Mouse (Mus musculus) erythroblast, embryonic 14.5 days (primary cell): ENCODE data around the gene Iqsec1.

Experiments used
- GATA1 ChIP-seq: IDR thresholded peaks from 2 replicates; pipeline ENCODE4 v1.6.1; 2012; ENCODE audit warnings: low read length, inconsistent platforms, mixed read lengths
- TAL1 ChIP-seq: IDR thresholded peaks from 3 replicates; pipeline ENCODE4 v1.6.1; 2012; ENCODE audit warnings: low read length, inconsistent platforms, mixed read lengths

DNA sequence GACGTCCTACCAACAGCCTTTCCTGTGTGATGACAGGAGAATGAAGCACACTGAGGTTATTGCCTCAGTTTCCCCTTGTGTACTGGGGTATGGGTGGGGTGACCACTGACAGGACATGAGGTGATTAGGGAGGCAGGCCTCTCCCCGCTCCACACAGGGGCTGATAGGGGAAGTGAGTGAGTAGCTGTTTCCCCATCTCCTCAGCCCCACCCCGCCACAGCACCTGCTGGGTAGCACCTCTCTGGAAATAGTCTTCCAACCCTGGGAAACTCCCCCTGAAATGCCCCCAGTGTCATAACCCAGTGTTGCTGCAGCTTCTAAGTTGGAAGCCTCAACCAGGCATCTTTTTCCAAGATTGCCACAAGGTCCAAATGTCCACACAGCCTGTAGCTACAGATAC, 236.9 kb downstream of the Iqsec1 start:
- TF ChIP-seq GATA1, result no peak
- no peak for TF ChIP-seq TAL1
